Mouse (Mus musculus) limb, embryonic 13.5 days (tissue): ENCODE measurements around the gene Xrcc1. TPM values are rescaled to one million over a fixed set of nuclear protein-coding genes. Genes with fewer than 3 reads are reported as not detected.
A peak's percentile ranks its signal among the peaks of the same experiment; 100 is the strongest.

Source experiments
- ATAC-seq: fragments of 200-750 bp; cut with Nextera tagmentation; 2 replicates; pipeline ENCODE4 v1.8.0; 2017; ENCODE audit warnings: low read depth, moderate number of reproducible peaks, moderate TSS enrichment; ENCODE audit not compliant: low FRiP score
- H3K27ac ChIP-seq: fragments of 300-500 bp; sonication (generic); 2 replicates; pipeline ENCODE4 v1.5.1; 2015; ENCODE audit warnings: inconsistent platforms, mild to moderate bottlenecking, moderate library complexity
- H3K27me3 ChIP-seq: fragments of 300-500 bp; sonication (generic); 2 replicates; pipeline ENCODE4 v1.6.1; 2015; ENCODE audit warnings: mild to moderate bottlenecking, inconsistent platforms
- H3K36me3 ChIP-seq: fragments of 300-500 bp; sonication (generic); 2 replicates; pipeline ENCODE4 v1.6.1; 2015; ENCODE audit warnings: inconsistent platforms, mild to moderate bottlenecking, moderate library complexity
- H3K4me1 ChIP-seq: fragments of 300-500 bp; sonication (generic); 2 replicates; pipeline ENCODE4 v1.6.1; 2015; ENCODE audit warnings: inconsistent platforms
- H3K4me2 ChIP-seq: fragments of 300-500 bp; sonication (generic); replicated peaks from 2 replicates; pipeline ENCODE4 v1.6.1; 2015; ENCODE audit warnings: inconsistent platforms, mild to moderate bottlenecking, moderate library complexity
- H3K4me3 ChIP-seq: fragments of 300-500 bp; sonication (generic); 2 replicates; pipeline ENCODE4 v1.5.1; 2015; ENCODE audit warnings: moderate library complexity, mild to moderate bottlenecking, inconsistent platforms
- H3K9ac ChIP-seq: fragments of 300-500 bp; sonication (generic); 2 replicates; pipeline ENCODE4 v1.6.1; 2015; ENCODE audit warnings: mild to moderate bottlenecking, inconsistent platforms
- H3K9me3 ChIP-seq: fragments of 300-500 bp; sonication (generic); 2 replicates; pipeline ENCODE4 v1.6.1; 2016; ENCODE audit warnings: inconsistent platforms
- WGBS: fragments of 180-500 bp; shearing (Covaris S2); methylation state at CpG from one replicate; pipeline ENCODE4 v1.1.7; 2015; 5-methylcytosine and 5-hydroxymethylcytosine counted together
- polyA plus RNA-seq: library from polyadenylated mRNA; unstranded; fragments of >200 nt; fragmentation: Nextera tagmentation; extraction: Ambion mirVana; gene quantifications from 2 replicates; pipeline ENCODE4 v1.2.1, GENCODE M21; 2015

The Xrcc1 gene
- polyA plus RNA-seq, result 125 and 131 TPM in 2 replicates

GRCm38 (mm10) chr7:24546068-24546614 is at the start of gene Xrcc1, which contains the start of gene Pinlyp:
Gene Xrcc1, plus strand, starts transcription at chr7:24546289.
Gene Pinlyp, minus strand, starts transcription at chr7:24546118.
- H3K9ac ChIP-seq, result peak within 1 kb of the TSS; percentile 84
- H3K36me3 ChIP-seq, result peaks cover 31% of the 10 kb centered on the region
- peak within 1 kb of the TSS; percentile 83 for H3K4me2 ChIP-seq
- H3K4me3 ChIP-seq, result peak within 1 kb of the TSS; percentile 77
- H3K27me3 ChIP-seq, result no peaks in the 10 kb centered on the region
- WGBS, result 29% methylated on average over 13 of the region's 13 CpGs
- H3K9me3 ChIP-seq, result no peaks in the 10 kb centered on the region
- ATAC-seq, result no peak
- peaks cover 20% of the 10 kb centered on the region for H3K4me1 ChIP-seq
- peak within 1 kb of the TSS; percentile 79 for H3K27ac ChIP-seq

GRCm38 (mm10) chr7:24499856-24500577 is 46.1 kb upstream of the Xrcc1 start:
- Histone ChIP-seq H3K9me3 (no peaks in the 10 kb centered on the region), H3K9ac (peak overlapping the region; percentile 59), H3K36me3 (peaks cover 3% of the 10 kb centered on the region; the same call in 1 of the 2 replicates), H3K27me3 (peaks cover 53% of the 10 kb centered on the region), H3K4me3 (peak overlapping the region; percentile 44), H3K27ac (no peak overlapping the region), H3K4me1 (peaks cover 23% of the 10 kb centered on the region), H3K4me2 (peak overlapping the region; percentile 69)
- 11% methylated on average over 43 of the region's 43 CpGs for WGBS
- peak; percentile 62; the same call in 1 of the 2 replicates for ATAC-seq

GRCm38 (mm10) chr7:24500929-24501328 is 45.2 kb upstream of the Xrcc1 start:
- H3K4me2 ChIP-seq, result no peak overlapping the region
- H3K4me1 ChIP-seq, result peaks cover 32% of the 10 kb centered on the region
- no peak overlapping the region for H3K9ac ChIP-seq
- no peak overlapping the region for H3K4me3 ChIP-seq
- H3K36me3 ChIP-seq, result peaks cover 3% of the 10 kb centered on the region; the same call in 1 of the 2 replicates
- H3K27me3 ChIP-seq, result peaks cover 53% of the 10 kb centered on the region
- H3K27ac ChIP-seq, result no peak overlapping the region
- 35% methylated on average over 7 of the region's 7 CpGs for WGBS
- no peak for ATAC-seq
- H3K9me3 ChIP-seq, result no peaks in the 10 kb centered on the region

GRCm38 (mm10) chr7:24501492-24501891 is 44.6 kb upstream of the Xrcc1 start:
- H3K36me3 ChIP-seq, result peaks cover 3% of the 10 kb centered on the region; the same call in 1 of the 2 replicates
- no peak overlapping the region for H3K4me2 ChIP-seq
- no peaks in the 10 kb centered on the region for H3K9me3 ChIP-seq
- peaks cover 38% of the 10 kb centered on the region for H3K4me1 ChIP-seq
- H3K4me3 ChIP-seq, result peak overlapping the region; percentile 5; the same call in 1 of the 2 replicates
- WGBS, result 48% methylated on average over 21 of the region's 21 CpGs
- no peak overlapping the region for H3K27ac ChIP-seq
- no peak overlapping the region for H3K9ac ChIP-seq
- peaks cover 53% of the 10 kb centered on the region for H3K27me3 ChIP-seq
- ATAC-seq, result no peak

- Histone ChIP-seq H3K4me2 (peak overlapping the region; percentile 36), H3K27ac (no peak overlapping the region), H3K9me3 (no peaks in the 10 kb centered on the region), H3K9ac (no peak overlapping the region), H3K4me3 (no peak overlapping the region), H3K36me3 (peaks cover 3% of the 10 kb centered on the region; the same call in 1 of the 2 replicates), H3K27me3 (peaks cover 38% of the 10 kb centered on the region), H3K4me1 (peaks cover 48% of the 10 kb centered on the region)
- ATAC-seq, result no peak
- 11% methylated on average over 10 of the region's 10 CpGs for WGBS
Observed at GRCm38 (mm10) chr7:24504004-24504403, 42.1 kb upstream of the Xrcc1 start.

- Histone ChIP-seq H3K4me3 (no peak overlapping the region), H3K9me3 (no peaks in the 10 kb centered on the region), H3K4me2 (peak overlapping the region; percentile 36), H3K9ac (no peak overlapping the region), H3K27me3 (peaks cover 29% of the 10 kb centered on the region), H3K4me1 (peaks cover 44% of the 10 kb centered on the region), H3K27ac (no peak overlapping the region), H3K36me3 (peaks cover 3% of the 10 kb centered on the region; the same call in 1 of the 2 replicates)
- WGBS, result 11% methylated on average over 4 of the region's 4 CpGs
- no peak for ATAC-seq
Observed at GRCm38 (mm10) chr7:24504868-24505267, 41.2 kb upstream of the Xrcc1 start.

GRCm38 (mm10) chr7:24505447-24506064 is 40.5 kb upstream of the Xrcc1 start:
- ATAC-seq, result no peak
- H3K4me3 ChIP-seq, result peak overlapping the region; percentile 74
- no peaks in the 10 kb centered on the region for H3K9me3 ChIP-seq
- H3K27ac ChIP-seq, result peak overlapping the region; percentile 98; the same call in 1 of the 2 replicates
- 0 out of 2 replicates have a peak overlapping the region, but pooled peaks have one; percentile 31 for H3K9ac ChIP-seq
- H3K4me2 ChIP-seq, result peak overlapping the region; percentile 80
- H3K4me1 ChIP-seq, result peaks cover 37% of the 10 kb centered on the region
- H3K27me3 ChIP-seq, result peaks cover 22% of the 10 kb centered on the region
- H3K36me3 ChIP-seq, result peaks cover 3% of the 10 kb centered on the region; the same call in 1 of the 2 replicates
- 17% methylated on average over 15 of the region's 15 CpGs for whole genome bisulfite sequencing

- Histone ChIP-seq H3K9me3 (no peaks in the 10 kb centered on the region), H3K36me3 (peaks cover 5% of the 10 kb centered on the region; the same call in 1 of the 2 replicates), H3K9ac (peak overlapping the region; percentile 95), H3K4me1 (peaks cover 36% of the 10 kb centered on the region), H3K4me3 (peak overlapping the region; percentile 74), H3K27me3 (peaks cover 17% of the 10 kb centered on the region), H3K27ac (peak overlapping the region; percentile 98), H3K4me2 (peak overlapping the region; percentile 80)
- 8% methylated on average over 3 of the region's 3 CpGs for WGBS
- ATAC-seq, result no peak
Observed at GRCm38 (mm10) chr7:24506065-24506459, 40.0 kb upstream of the Xrcc1 start.

- Histone ChIP-seq H3K9me3 (no peaks in the 10 kb centered on the region), H3K9ac (peak overlapping the region; percentile 95)
- ATAC-seq, result peak; percentile 7; the same call in 1 of the 2 replicates
Observed at GRCm38 (mm10) chr7:24506476-24506837, 39.6 kb upstream of the Xrcc1 start.

GRCm38 (mm10) chr7:24506838-24507725 is 39.0 kb upstream of the Xrcc1 start, which contains the start of gene Zfp428:
Gene Zfp428, plus strand, starts transcription at chr7:24507006.
- Histone ChIP-seq H3K4me3 (peak within 1 kb of the TSS; percentile 74), H3K9ac (peak within 1 kb of the TSS; percentile 95), H3K36me3 (peaks cover 12% of the 10 kb centered on the region), H3K27me3 (peaks cover 10% of the 10 kb centered on the region; the same call in 1 of the 2 replicates), H3K4me2 (peak within 1 kb of the TSS; percentile 80), H3K4me1 (peaks cover 36% of the 10 kb centered on the region), H3K27ac (peak within 1 kb of the TSS; percentile 98), H3K9me3 (no peaks in the 10 kb centered on the region)
- WGBS, result under 1% methylated on average over 83 of the region's 84 CpGs
- ATAC-seq, result peak; percentile 85

More at GRCm38 (mm10) chr7:24506476-24506837, 39.6 kb upstream of the Xrcc1 start:
- Histone ChIP-seq H3K4me1 (peaks cover 36% of the 10 kb centered on the region), H3K4me3 (peak overlapping the region; percentile 74), H3K4me2 (peak overlapping the region; percentile 80), H3K27me3 (peaks cover 13% of the 10 kb centered on the region), H3K36me3 (peaks cover 9% of the 10 kb centered on the region), H3K27ac (peak overlapping the region; percentile 98)
- WGBS, result 1% methylated on average over 12 of the region's 12 CpGs

GRCm38 (mm10) chr7:24507726-24508114 is 38.4 kb upstream of the Xrcc1 start:
- H3K9ac ChIP-seq, result peak overlapping the region; percentile 95
- peak overlapping the region; percentile 74 for H3K4me3 ChIP-seq
- H3K27ac ChIP-seq, result peak overlapping the region; percentile 98
- peaks cover 36% of the 10 kb centered on the region for H3K4me1 ChIP-seq
- 2% methylated on average over 19 of the region's 20 CpGs for WGBS
- H3K36me3 ChIP-seq, result peaks cover 18% of the 10 kb centered on the region
- ATAC-seq, result no peak
- peak overlapping the region; percentile 80 for H3K4me2 ChIP-seq
- peaks cover 4% of the 10 kb centered on the region; the same call in 1 of the 2 replicates for H3K27me3 ChIP-seq
- no peaks in the 10 kb centered on the region for H3K9me3 ChIP-seq
